Mouse (Mus musculus): ENCODE measurements at regions not wholly inside any gene's neighbourhood (a gene's known extent, or its start where the extent isn't known, plus 50 kb on each side); places are given as distances from the start of the nearest gene placed in this dataset.

DNA sequence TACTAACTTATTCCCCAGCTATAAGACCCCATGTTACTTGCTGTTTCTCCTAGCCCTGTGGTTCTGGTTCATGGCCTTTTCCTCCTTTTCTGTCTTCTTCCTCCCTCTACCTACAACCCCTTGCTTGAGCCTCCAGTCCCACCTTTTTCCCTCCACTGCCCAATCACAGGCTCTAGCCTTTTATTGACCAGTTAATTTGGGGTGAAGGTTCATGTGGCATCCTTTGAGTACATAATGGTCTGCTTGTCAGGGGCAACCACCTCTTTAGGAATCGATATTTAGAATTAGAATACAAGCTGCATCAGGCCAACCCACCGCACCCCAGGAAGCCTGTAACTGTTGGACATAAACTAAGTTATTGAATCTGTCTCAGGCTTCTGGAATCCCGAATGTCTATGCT, 84.8 kb upstream of the Ubr2 start:
- Histone ChIP-seq H3K4me3 (ENCODE audit: low read length) (no peak overlapping the region), H3K36me3 (ENCODE audit: insufficient read depth, low read length) (no peaks in the 10 kb centered on the region), H3K9me3 (ENCODE audit: low read length) (peaks cover 5% of the 10 kb centered on the region; the same call in 1 of the 2 replicates), H3K27ac (ENCODE audit: low read length) (no peak overlapping the region), H3K27me3 (ENCODE audit: insufficient read depth, low read length) (no peaks in the 10 kb centered on the region), H3K4me2 (replicated peaks; ENCODE audit: low read depth, low read length) (no peak overlapping the region), H3K9ac (replicated peaks; ENCODE audit: low read length) (no peak overlapping the region), H3K4me1 (ENCODE audit: insufficient read depth, low read length) (no peaks in the 10 kb centered on the region)
- 78% methylated on average over 3 of the region's 3 CpGs for WGBS
- no peak for ATAC-seq (ENCODE audit: low FRiP score, low TSS enrichment)

- Histone ChIP-seq H3K9ac (replicated peaks; ENCODE audit: low read length) (no peak overlapping the region), H3K4me3 (ENCODE audit: low read length) (no peak overlapping the region), H3K4me2 (replicated peaks; ENCODE audit: low read depth, low read length) (no peak overlapping the region), H3K36me3 (ENCODE audit: insufficient read depth, low read length) (no peaks in the 10 kb centered on the region), H3K27me3 (ENCODE audit: insufficient read depth, low read length) (no peaks in the 10 kb centered on the region), H3K4me1 (ENCODE audit: insufficient read depth, low read length) (no peaks in the 10 kb centered on the region), H3K27ac (ENCODE audit: low read length) (no peak overlapping the region), H3K9me3 (ENCODE audit: low read length) (peaks cover 16% of the 10 kb centered on the region)
- WGBS = 92% methylated on average over 9 of the region's 9 CpGs
- no peak for ATAC-seq (ENCODE audit: low FRiP score, low TSS enrichment)
Observed at GRCm38 (mm10) chr17:47092076-47092475, 81.7 kb upstream of the Ubr2 start.

GRCm38 (mm10) chr17:47089769-47090168, 79.4 kb upstream of the Ubr2 start:
- Histone ChIP-seq H3K4me2 (replicated peaks; ENCODE audit: low read depth, low read length) (no peak overlapping the region), H3K27me3 (ENCODE audit: insufficient read depth, low read length) (no peaks in the 10 kb centered on the region), H3K9ac (replicated peaks; ENCODE audit: low read length) (no peak overlapping the region), H3K27ac (ENCODE audit: low read length) (no peak overlapping the region), H3K4me1 (ENCODE audit: insufficient read depth, low read length) (no peaks in the 10 kb centered on the region), H3K36me3 (ENCODE audit: insufficient read depth, low read length) (no peaks in the 10 kb centered on the region), H3K9me3 (ENCODE audit: low read length) (peaks cover 15% of the 10 kb centered on the region), H3K4me3 (ENCODE audit: low read length) (no peak overlapping the region)
- no peak for ATAC-seq (ENCODE audit: low FRiP score, low TSS enrichment)
- 86% methylated on average over 3 of the region's 3 CpGs for WGBS

DNA sequence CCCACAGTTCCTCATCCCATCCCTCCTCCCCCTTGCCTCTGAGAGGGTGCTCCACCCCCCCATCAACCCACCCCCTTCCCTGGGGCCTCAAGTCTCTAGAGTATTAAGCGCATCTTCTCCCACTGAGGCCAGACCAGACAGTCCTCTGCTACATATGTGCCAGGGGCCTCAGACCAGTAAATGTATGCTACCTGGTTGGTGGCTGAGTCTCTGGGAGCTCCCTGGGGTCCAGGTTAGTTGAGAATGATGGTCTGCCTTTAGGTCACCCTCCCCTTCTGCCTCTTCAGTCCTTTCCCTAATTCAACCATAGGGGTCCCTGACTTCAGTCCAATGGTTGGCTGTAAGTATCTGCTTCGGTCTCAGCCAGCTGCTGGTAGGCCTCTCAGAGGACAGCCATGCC, 58.9 kb upstream of the Ubr2 start:
- Histone ChIP-seq H3K9ac (replicated peaks; ENCODE audit: low read length) (no peak overlapping the region), H3K4me2 (replicated peaks; ENCODE audit: low read depth, low read length) (no peak overlapping the region), H3K27me3 (ENCODE audit: insufficient read depth, low read length) (no peaks in the 10 kb centered on the region), H3K9me3 (ENCODE audit: low read length) (peaks cover 14% of the 10 kb centered on the region; the same call in 1 of the 2 replicates), H3K4me1 (ENCODE audit: insufficient read depth, low read length) (peaks cover 3% of the 10 kb centered on the region; the same call in 1 of the 2 replicates), H3K4me3 (ENCODE audit: low read length) (no peak overlapping the region), H3K27ac (ENCODE audit: low read length) (no peak overlapping the region), H3K36me3 (ENCODE audit: insufficient read depth, low read length) (no peaks in the 10 kb centered on the region)
- WGBS = 94% methylated on average over 2 of the region's 2 CpGs
- no peak for ATAC-seq (ENCODE audit: low FRiP score, low TSS enrichment)

- no peak overlapping the region for H3K4me3 ChIP-seq (ENCODE audit: low read length)
- peaks cover 6% of the 10 kb centered on the region for H3K4me1 ChIP-seq (ENCODE audit: insufficient read depth, low read length)
- H3K36me3 ChIP-seq (ENCODE audit: insufficient read depth, low read length) = no peaks in the 10 kb centered on the region
- H3K27ac ChIP-seq (ENCODE audit: low read length) = no peak overlapping the region
- H3K4me2 ChIP-seq (replicated peaks; ENCODE audit: low read depth, low read length) = no peak overlapping the region
- no peaks in the 10 kb centered on the region for H3K27me3 ChIP-seq (ENCODE audit: insufficient read depth, low read length)
- H3K9me3 ChIP-seq (ENCODE audit: low read length) = peaks cover 14% of the 10 kb centered on the region; the same call in 1 of the 2 replicates
- WGBS = 61% methylated on average over 4 of the region's 4 CpGs
- H3K9ac ChIP-seq (replicated peaks; ENCODE audit: low read length) = no peak overlapping the region
- ATAC-seq (ENCODE audit: low FRiP score, low TSS enrichment) = no peak
Observed at GRCm38 (mm10) chr17:47065307-47065901, 55.0 kb upstream of the Ubr2 start.

DNA sequence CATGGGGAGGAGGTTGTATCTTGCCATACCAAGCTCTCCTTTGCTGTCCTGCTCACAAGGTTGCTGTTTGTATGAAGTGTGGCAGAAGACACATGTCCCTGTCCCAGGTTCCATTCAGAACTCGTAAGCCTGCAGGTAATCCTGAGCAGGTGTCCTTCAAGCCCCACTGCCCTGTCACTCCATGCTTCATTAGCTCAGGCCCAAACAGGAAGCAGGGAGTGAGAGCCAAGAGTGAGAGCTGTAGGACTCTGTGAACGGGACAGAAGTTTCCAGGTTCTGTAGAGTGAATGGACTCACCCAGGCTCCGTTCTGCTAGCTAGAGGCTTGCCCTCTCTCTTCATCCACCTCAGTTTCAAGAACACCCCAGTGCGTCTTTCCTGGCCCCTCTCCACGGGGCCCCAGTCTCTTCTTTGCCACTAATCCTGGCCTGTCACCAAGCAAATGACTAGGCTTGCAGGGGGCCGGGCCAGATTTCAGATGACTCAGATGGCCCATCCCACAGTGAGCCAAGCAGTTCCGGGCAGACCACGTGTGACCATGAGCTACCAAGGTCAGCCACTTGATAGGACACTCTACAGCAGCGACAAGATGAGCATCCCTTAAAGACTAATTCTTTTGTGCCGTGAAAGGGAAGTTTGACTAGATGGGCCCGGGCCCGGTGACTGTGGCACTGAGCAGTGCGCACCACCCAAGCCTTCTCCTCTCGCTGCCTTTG, 54.4 kb upstream of the Ubr2 start:
- H3K27ac ChIP-seq (ENCODE audit: low read length) = no peak overlapping the region
- H3K4me2 ChIP-seq (replicated peaks; ENCODE audit: low read depth, low read length) = no peak overlapping the region
- H3K27me3 ChIP-seq (ENCODE audit: insufficient read depth, low read length) = no peaks in the 10 kb centered on the region
- no peak overlapping the region for H3K9ac ChIP-seq (replicated peaks; ENCODE audit: low read length)
- no peaks in the 10 kb centered on the region for H3K36me3 ChIP-seq (ENCODE audit: insufficient read depth, low read length)
- peaks cover 13% of the 10 kb centered on the region for H3K4me1 ChIP-seq (ENCODE audit: insufficient read depth, low read length)
- H3K9me3 ChIP-seq (ENCODE audit: low read length) = peaks cover 14% of the 10 kb centered on the region; the same call in 1 of the 2 replicates
- no peak overlapping the region for H3K4me3 ChIP-seq (ENCODE audit: low read length)
- WGBS = 74% methylated on average over 14 of the region's 14 CpGs
- ATAC-seq (ENCODE audit: low FRiP score, low TSS enrichment) = no peak

DNA sequence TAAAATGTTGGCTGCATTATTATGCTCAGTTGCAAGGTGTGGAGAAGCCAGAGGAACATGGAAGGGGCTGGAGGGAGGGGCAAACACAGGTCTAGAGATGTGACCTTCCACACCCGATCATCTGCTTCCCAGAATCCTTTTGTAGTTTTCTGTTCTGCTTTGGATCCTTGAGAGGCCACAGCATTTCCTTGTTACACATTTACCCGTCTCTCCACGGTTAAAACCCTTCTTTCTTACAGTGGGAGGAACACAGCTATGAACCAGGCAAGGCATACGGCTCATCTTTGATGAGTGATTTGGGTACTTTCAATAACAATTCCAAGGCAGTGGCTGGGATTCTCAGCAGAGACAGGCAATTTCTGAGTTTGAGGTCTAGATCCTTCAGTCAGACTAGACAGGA, 53.6 kb upstream of the Ubr2 start:
- H3K4me3 ChIP-seq (ENCODE audit: low read length) = no peak overlapping the region
- no peak for ATAC-seq (ENCODE audit: low FRiP score, low TSS enrichment)
- 81% methylated on average over 4 of the region's 4 CpGs for WGBS

GRCm38 (mm10) chr17:47061031-47061620, 50.8 kb upstream of the Ubr2 start:
- Histone ChIP-seq H3K9me3 (ENCODE audit: low read length) (peaks cover 7% of the 10 kb centered on the region), H3K4me2 (replicated peaks; ENCODE audit: low read depth, low read length) (no peak overlapping the region), H3K4me1 (ENCODE audit: insufficient read depth, low read length) (peaks cover 18% of the 10 kb centered on the region), H3K27me3 (ENCODE audit: insufficient read depth, low read length) (no peaks in the 10 kb centered on the region), H3K4me3 (ENCODE audit: low read length) (no peak overlapping the region), H3K36me3 (ENCODE audit: insufficient read depth, low read length) (0 out of 2 replicates have a peak, but pooled peaks cover 3% of the 10 kb centered on the region), H3K9ac (replicated peaks; ENCODE audit: low read length) (no peak overlapping the region), H3K27ac (ENCODE audit: low read length) (peak overlapping the region; percentile 60; the same call in 1 of the 2 replicates)
- no peak for ATAC-seq (ENCODE audit: low FRiP score, low TSS enrichment)
- WGBS = 56% methylated on average over 8 of the region's 8 CpGs

More for the DNA sequence above, 53.6 kb upstream of the Ubr2 start:
- H3K4me2 ChIP-seq (replicated peaks; ENCODE audit: low read depth, low read length) = no peak overlapping the region
- H3K27ac ChIP-seq (ENCODE audit: low read length) = no peak overlapping the region
- H3K9me3 ChIP-seq (ENCODE audit: low read length) = peaks cover 14% of the 10 kb centered on the region; the same call in 1 of the 2 replicates
- no peaks in the 10 kb centered on the region for H3K27me3 ChIP-seq (ENCODE audit: insufficient read depth, low read length)
- peaks cover 18% of the 10 kb centered on the region for H3K4me1 ChIP-seq (ENCODE audit: insufficient read depth, low read length)
- H3K9ac ChIP-seq (replicated peaks; ENCODE audit: low read length) = no peak overlapping the region
- no peaks in the 10 kb centered on the region for H3K36me3 ChIP-seq (ENCODE audit: insufficient read depth, low read length)

Measured in kidney, embryonic 16.5 days (tissue).